Mouse (Mus musculus): ENCODE results near the gene Dusp10. TPM values are rescaled to one million over a fixed set of nuclear protein-coding genes. Genes with fewer than 3 reads are reported as not detected.

Gene Dusp10
- polyA plus RNA-seq, 1 experiment from 2014 or later = 7.0 TPM

DNA sequence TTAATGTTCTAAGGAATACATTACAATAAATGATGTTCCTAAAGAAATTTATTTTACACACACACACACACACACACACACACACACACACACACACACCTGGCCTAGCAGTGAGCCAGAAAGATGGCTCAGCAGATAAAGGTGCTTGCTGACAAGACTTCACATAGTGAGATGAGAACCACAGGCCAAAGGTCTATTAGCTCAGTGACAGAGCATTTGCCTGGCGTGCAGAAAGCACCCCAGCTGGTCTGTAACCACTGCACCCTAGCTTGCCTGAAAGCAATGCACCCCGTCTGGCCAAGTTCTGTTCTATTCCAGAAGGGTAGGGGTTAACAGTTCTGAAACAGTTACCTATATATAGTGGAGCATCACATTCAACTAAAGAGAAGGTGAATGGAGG is 15.9 kb upstream of the Dusp10 start:
- H3K4me2 ChIP-seq = no peak overlapping the region
- TF ChIP-seq CTCF (IDR thresholded peaks at IDR 0.05; ENCODE audit: low read depth) = no peak
- H3K27ac ChIP-seq (ENCODE audit: low read depth) = no peak overlapping the region
- DNase-seq = no peak
- H3K4me3 ChIP-seq (ENCODE audit: low read depth, low read length) = no peak overlapping the region
- no peak overlapping the region for H3K9ac ChIP-seq
- ATAC-seq (ENCODE audit: insufficient read depth) = no peak
- no peaks in the 10 kb centered on the region for H3K9me3 ChIP-seq (ENCODE audit: low read depth, low read length)
- 39% methylated on average over 2 of the region's 2 CpGs for WGBS
- H3K27me3 ChIP-seq (ENCODE audit: insufficient read depth, low read length) = no peaks in the 10 kb centered on the region
- no peaks in the 10 kb centered on the region for H3K36me3 ChIP-seq (ENCODE audit: insufficient read depth)
- no peaks in the 10 kb centered on the region for H3K4me1 ChIP-seq (ENCODE audit: insufficient read depth)

GRCm38 (mm10) chr1:184002470-184002869 is 10.6 kb upstream of the Dusp10 start:
- H3K9ac ChIP-seq = no peak overlapping the region
- H3K4me3 ChIP-seq (ENCODE audit: low read depth, low read length) = no peak overlapping the region
- no peak for TF ChIP-seq CTCF (IDR thresholded peaks at IDR 0.05; ENCODE audit: low read depth)
- DNase-seq (no peak), ATAC-seq (ENCODE audit: insufficient read depth) (no peak)
- H3K27me3 ChIP-seq (ENCODE audit: insufficient read depth, low read length) = no peaks in the 10 kb centered on the region
- H3K36me3 ChIP-seq (ENCODE audit: insufficient read depth) = no peaks in the 10 kb centered on the region
- 83% methylated on average over 2 of the region's 2 CpGs for WGBS
- no peaks in the 10 kb centered on the region for H3K4me1 ChIP-seq (ENCODE audit: insufficient read depth)
- H3K4me2 ChIP-seq = no peak overlapping the region
- no peak overlapping the region for H3K27ac ChIP-seq (ENCODE audit: low read depth)
- H3K9me3 ChIP-seq (ENCODE audit: low read depth, low read length) = no peaks in the 10 kb centered on the region

DNA sequence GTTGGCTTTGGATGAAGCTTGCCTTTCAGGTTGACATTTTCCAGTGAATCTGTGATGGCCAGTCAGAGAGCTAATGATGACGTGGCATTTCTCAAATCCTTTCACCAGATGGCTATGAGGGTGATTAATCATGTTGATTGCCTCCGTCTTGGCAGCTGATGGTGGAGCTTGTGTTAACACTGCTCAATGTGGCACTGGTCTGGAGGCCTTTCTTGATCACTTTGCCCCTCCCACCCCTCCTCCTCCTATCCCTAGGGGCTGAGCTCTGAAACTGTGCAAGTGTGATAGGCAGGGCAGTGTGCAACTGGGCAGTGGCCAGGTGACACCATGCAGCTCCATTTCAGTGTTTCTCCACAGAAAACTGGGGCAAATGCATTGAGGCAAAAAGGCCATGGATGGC is 8.8 kb upstream of the Dusp10 start:
- no peak overlapping the region for H3K4me3 ChIP-seq (ENCODE audit: low read depth, low read length)
- TF ChIP-seq CTCF (IDR thresholded peaks at IDR 0.05; ENCODE audit: low read depth) = no peak
- H3K27me3 ChIP-seq (ENCODE audit: insufficient read depth, low read length) = no peaks in the 10 kb centered on the region
- H3K27ac ChIP-seq (ENCODE audit: low read depth) = no peak overlapping the region
- no peak overlapping the region for H3K9ac ChIP-seq
- WGBS = 31% methylated on average over 2 of the region's 2 CpGs
- DNase-seq (no peak), ATAC-seq (ENCODE audit: insufficient read depth) (no peak)
- H3K4me2 ChIP-seq = no peak overlapping the region
- no peaks in the 10 kb centered on the region for H3K36me3 ChIP-seq (ENCODE audit: insufficient read depth)
- H3K9me3 ChIP-seq (ENCODE audit: low read depth, low read length) = no peaks in the 10 kb centered on the region
- H3K4me1 ChIP-seq (ENCODE audit: insufficient read depth) = no peaks in the 10 kb centered on the region

DNA sequence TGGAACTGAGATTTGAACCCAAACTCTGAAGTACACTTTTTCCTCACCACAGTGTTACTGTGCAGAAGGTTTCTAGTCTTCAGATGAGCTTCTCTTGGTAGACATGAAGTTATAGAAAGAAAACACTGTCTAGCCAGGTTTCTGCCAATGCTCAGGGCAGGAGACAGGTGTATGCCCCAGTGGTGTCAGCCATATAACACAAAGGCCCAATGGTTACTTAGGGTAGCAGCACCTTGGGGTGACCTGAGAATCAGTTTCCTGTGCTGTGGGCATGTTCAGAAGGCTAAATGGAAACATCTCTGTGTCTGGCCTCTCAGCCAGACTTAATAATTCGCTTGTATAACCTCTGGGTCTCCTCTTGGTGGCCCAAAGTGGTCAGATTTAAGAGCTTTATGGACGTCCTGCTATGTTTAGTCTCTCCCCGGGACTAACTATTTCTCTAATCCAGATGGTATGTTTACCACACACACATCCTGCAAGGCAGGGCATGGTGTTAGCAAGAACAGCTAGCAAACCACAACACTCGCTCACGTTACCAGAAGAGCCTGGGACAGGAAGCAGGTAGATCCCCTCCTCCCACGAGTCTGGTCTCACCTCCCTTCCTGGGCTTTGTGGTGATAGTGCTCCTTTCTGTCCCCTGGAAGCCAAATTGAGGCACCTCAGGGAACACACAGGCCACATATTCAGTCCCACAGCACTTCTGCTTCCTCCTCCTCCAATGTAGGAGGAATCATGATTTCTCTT is 7.6 kb upstream of the Dusp10 start:
- H3K36me3 ChIP-seq (ENCODE audit: insufficient read depth) = no peaks in the 10 kb centered on the region
- no peak overlapping the region for H3K4me2 ChIP-seq
- ATAC-seq (ENCODE audit: insufficient read depth) (no peak), DNase-seq (no peak)
- WGBS = 51% methylated on average over 6 of the region's 6 CpGs
- H3K4me1 ChIP-seq (ENCODE audit: insufficient read depth) = no peaks in the 10 kb centered on the region
- no peaks in the 10 kb centered on the region for H3K27me3 ChIP-seq (ENCODE audit: insufficient read depth, low read length)
- H3K9me3 ChIP-seq (ENCODE audit: low read depth, low read length) = no peaks in the 10 kb centered on the region
- H3K27ac ChIP-seq (ENCODE audit: low read depth) = no peak overlapping the region
- H3K9ac ChIP-seq = no peak overlapping the region
- no peak for TF ChIP-seq CTCF (IDR thresholded peaks at IDR 0.05; ENCODE audit: low read depth)
- H3K4me3 ChIP-seq (ENCODE audit: low read depth, low read length) = no peak overlapping the region

- H3K4me1 ChIP-seq (ENCODE audit: insufficient read depth) = no peaks in the 10 kb centered on the region
- DNase-seq = no peak
- no peaks in the 10 kb centered on the region for H3K36me3 ChIP-seq (ENCODE audit: insufficient read depth)
- no peak overlapping the region for H3K27ac ChIP-seq (ENCODE audit: low read depth)
- H3K27me3 ChIP-seq (ENCODE audit: insufficient read depth, low read length) = no peaks in the 10 kb centered on the region
- ATAC-seq (ENCODE audit: insufficient read depth) = no peak
- TF ChIP-seq CTCF (IDR thresholded peaks at IDR 0.05; ENCODE audit: low read depth) = no peak
- no peak overlapping the region for H3K4me2 ChIP-seq
- H3K4me3 ChIP-seq (ENCODE audit: low read depth, low read length) = no peak overlapping the region
- no peak overlapping the region for H3K9ac ChIP-seq
- no peaks in the 10 kb centered on the region for H3K9me3 ChIP-seq (ENCODE audit: low read depth, low read length)
Observed at GRCm38 (mm10) chr1:184006086-184006485, 7.0 kb upstream of the Dusp10 start.

GRCm38 (mm10) chr1:184011311-184011710 is 1.8 kb upstream of the Dusp10 start:
- 95% methylated on average over 6 of the region's 6 CpGs for WGBS
- no peak overlapping the region for H3K9ac ChIP-seq
- H3K27me3 ChIP-seq (ENCODE audit: insufficient read depth, low read length) = no peaks in the 10 kb centered on the region
- H3K27ac ChIP-seq (ENCODE audit: low read depth) = no peak overlapping the region
- H3K4me2 ChIP-seq = no peak overlapping the region
- no peaks in the 10 kb centered on the region for H3K36me3 ChIP-seq (ENCODE audit: insufficient read depth)
- no peak for DNase-seq
- H3K9me3 ChIP-seq (ENCODE audit: low read depth, low read length) = no peaks in the 10 kb centered on the region
- no peak for TF ChIP-seq CTCF (IDR thresholded peaks at IDR 0.05; ENCODE audit: low read depth)
- no peak overlapping the region for H3K4me3 ChIP-seq (ENCODE audit: low read depth, low read length)
- no peak for ATAC-seq (ENCODE audit: insufficient read depth)
- no peaks in the 10 kb centered on the region for H3K4me1 ChIP-seq (ENCODE audit: insufficient read depth)

DNA sequence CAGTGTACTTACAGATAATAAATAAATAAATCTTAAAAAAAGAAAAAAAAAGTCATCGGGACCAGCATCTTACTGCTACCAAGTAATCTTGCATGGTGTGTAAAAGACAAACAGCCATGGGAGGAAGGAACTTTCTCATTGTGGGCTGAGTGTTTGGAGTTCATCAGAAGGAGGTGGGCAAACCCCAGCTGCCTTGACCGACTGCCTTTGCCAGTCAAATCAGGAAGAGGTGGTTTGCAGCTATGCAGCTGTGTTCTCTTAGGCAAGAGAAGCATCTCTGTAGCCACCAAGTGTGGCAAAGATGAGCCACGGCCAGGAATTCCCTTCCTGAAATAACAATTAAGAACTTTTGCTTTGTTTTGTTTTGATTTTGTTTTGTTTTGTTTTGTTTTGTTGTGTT is 989 bp downstream of the Dusp10 start:
- Histone ChIP-seq H3K4me2 (no peak overlapping the region), H3K4me3 (ENCODE audit: low read depth, low read length) (no peak overlapping the region), H3K4me1 (ENCODE audit: insufficient read depth) (no peaks in the 10 kb centered on the region), H3K27me3 (ENCODE audit: insufficient read depth, low read length) (no peaks in the 10 kb centered on the region), H3K9me3 (ENCODE audit: low read depth, low read length) (no peaks in the 10 kb centered on the region), H3K36me3 (ENCODE audit: insufficient read depth) (no peaks in the 10 kb centered on the region), H3K9ac (no peak overlapping the region), H3K27ac (ENCODE audit: low read depth) (no peak overlapping the region)
- DNase-seq (no peak), ATAC-seq (ENCODE audit: insufficient read depth) (no peak)
- no peak for TF ChIP-seq CTCF (IDR thresholded peaks at IDR 0.05; ENCODE audit: low read depth)
- WGBS = 68% methylated on average over 3 of the region's 3 CpGs
